Mouse (Mus musculus) heart, embryonic 16.5 days (tissue): Measurements from ENCODE around the gene Pdxdc1. TPM values are rescaled to one million over a fixed set of nuclear protein-coding genes. Genes with fewer than 3 reads are reported as not detected.

Experiments
- ATAC-seq: fragments of 200-750 bp; cut with Nextera tagmentation; replicated peaks from 2 replicates; pipeline ENCODE4 v1.8.0; 2017; ENCODE audit warnings: moderate number of reproducible peaks; ENCODE audit not compliant: insufficient read depth, low FRiP score; ENCODE audit errors: extremely low read depth
- H3K27ac ChIP-seq: fragments of 300-500 bp; sonication (generic); 2 replicates; pipeline ENCODE4 v1.5.1; 2014; ENCODE audit warnings: mild to moderate bottlenecking, low read length, control low read depth, moderate library complexity
- H3K27me3 ChIP-seq: fragments of 300-500 bp; sonication (generic); 2 replicates; pipeline ENCODE4 v1.6.1; 2014; ENCODE audit warnings: low read length, mixed read lengths; ENCODE audit not compliant: control insufficient read depth, insufficient read depth
- H3K36me3 ChIP-seq: fragments of 300-500 bp; sonication (generic); 2 replicates; pipeline ENCODE4 v1.6.1; 2014; ENCODE audit not compliant: control insufficient read depth, insufficient read depth
- H3K4me1 ChIP-seq: fragments of 300-500 bp; sonication (generic); 2 replicates; pipeline ENCODE4 v1.6.1; 2014; ENCODE audit warnings: low read length, mixed read lengths; ENCODE audit not compliant: control insufficient read depth, insufficient read depth
- H3K4me2 ChIP-seq: fragments of 300-500 bp; sonication (generic); 2 replicates; pipeline ENCODE4 v1.6.1; 2014; ENCODE audit warnings: low read depth, mild to moderate bottlenecking, control low read depth, low read length
- H3K4me3 ChIP-seq: fragments of 300-500 bp; sonication (generic); 2 replicates; pipeline ENCODE4 v1.5.1; 2014; ENCODE audit warnings: mild to moderate bottlenecking, control low read depth, low read length
- H3K9ac ChIP-seq: fragments of 300-500 bp; sonication (generic); 2 replicates; pipeline ENCODE4 v1.6.1; 2014; ENCODE audit warnings: low read length, control low read depth
- H3K9me3 ChIP-seq: fragments of 300-500 bp; sonication (generic); replicated peaks from 2 replicates; pipeline ENCODE4 v1.6.1; 2016; ENCODE audit warnings: low read length; ENCODE audit not compliant: control insufficient read depth
- WGBS: fragments of 180-500 bp; shearing (Covaris S2); extraction: QIAGEN DNeasy Blood & Tissue Kit; methylation state at CpG from one replicate; pipeline ENCODE4 v1.1.7; 2014; 5-methylcytosine and 5-hydroxymethylcytosine counted together
- microRNA-seq: library from miRNA; unstranded; fragments of <30 nt; microRNA quantifications from one replicate; pipeline ENCODE4, GENCODE M21; 2017
- polyA plus RNA-seq: library from polyadenylated mRNA; unstranded; fragments of >200 nt; fragmentation: Nextera tagmentation; extraction: Ambion mirVana; gene quantifications from 2 replicates; pipeline ENCODE4 v1.2.1, GENCODE M21; 2015

Gene Pdxdc1
- polyA plus RNA-seq, 1 experiment from 2014 or later: 58.1 TPM

DNA sequence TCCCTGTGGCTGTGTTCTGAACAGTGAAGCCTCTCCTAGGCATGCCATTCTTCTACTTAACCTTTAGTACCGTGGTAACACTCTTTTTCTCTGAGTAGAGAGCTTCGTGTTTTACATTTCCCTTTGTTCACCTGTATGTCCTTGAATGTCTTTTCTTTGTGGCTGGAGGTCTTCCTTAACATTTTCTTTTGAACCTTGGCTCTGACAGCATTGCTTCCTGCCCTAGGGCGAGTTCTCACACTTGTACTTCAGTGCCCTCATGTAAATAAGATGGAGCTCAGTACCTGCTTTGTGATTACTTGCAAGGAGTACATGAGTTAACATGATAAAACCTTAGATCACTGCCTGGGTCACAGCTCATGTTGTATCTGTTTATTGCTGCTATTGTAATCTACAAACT, 117.0 kb downstream of the Pdxdc1 start:
- Histone ChIP-seq H3K36me3 (peaks cover 47% of the 10 kb centered on the region), H3K4me3 (no peak overlapping the region), H3K27me3 (no peaks in the 10 kb centered on the region), H3K4me2 (no peak overlapping the region), H3K4me1 (peaks cover 8% of the 10 kb centered on the region), H3K27ac (no peak overlapping the region), H3K9me3 (no peaks in the 10 kb centered on the region), H3K9ac (no peak overlapping the region)
- ATAC-seq: no peak
- 83% methylated on average over 3 of the region's 3 CpGs for WGBS

Small RNA genes within 50 kb of the gene (microRNA-seq; reads per million reads assigned to microRNA genes)
- not detected for gene Gm27734

Other genes with a start within 250 kb of the Pdxdc1 start
- 29.0 and 29.2 TPM in 2 replicates for gene Parn, start 235.0 kb downstream of the Pdxdc1 start, polyA plus RNA-seq
- gene Bfar, start 231.3 kb downstream of the Pdxdc1 start, polyA plus RNA-seq: 37.4 and 44.3 TPM in 2 replicates
- 2.9 and 3.5 TPM in 2 replicates for gene 3110001I22Rik, start 231.2 kb downstream of the Pdxdc1 start, polyA plus RNA-seq
- gene Pla2g10, start 172.1 kb downstream of the Pdxdc1 start, polyA plus RNA-seq: 0.43 and 0.56 TPM in 2 replicates
- 50.6 and 51.5 TPM in 2 replicates for gene Rrn3, start 122.4 kb downstream of the Pdxdc1 start, polyA plus RNA-seq
- 145 and 150 TPM in 2 replicates for gene Ntan1, start 84.3 kb downstream of the Pdxdc1 start, polyA plus RNA-seq
- 1.7 and 2.3 TPM in 2 replicates for gene Mpv17l, start within 50 bp of the Pdxdc1 start, polyA plus RNA-seq
- gene 2900011O08Rik, start 83.5 kb upstream of the Pdxdc1 start, polyA plus RNA-seq: 0.63 and 0.72 TPM in 2 replicates
- gene Ifitm7, start 83.8 kb upstream of the Pdxdc1 start, polyA plus RNA-seq: 0.13 TPM in 1 of 2 replicates, not detected in the other